Mouse (Mus musculus): ENCODE measurements at regions not wholly inside any gene's neighbourhood (a gene's known extent, or its start where the extent isn't known, plus 50 kb on each side); places are given as distances from the start of the nearest gene placed in this dataset.
"Not testable (repeated sequence)": the region's sequence is repeated elsewhere in the genome, so short reads cannot be mapped to it uniquely, and the experiment has no call there.

GRCm38 (mm10) chr3:152040751-152041150 lies 125.3 kb downstream of the Gipc2 start:
- no peak for DNase-seq (ENCODE audit: low spot score in 2 of 2)

DNA sequence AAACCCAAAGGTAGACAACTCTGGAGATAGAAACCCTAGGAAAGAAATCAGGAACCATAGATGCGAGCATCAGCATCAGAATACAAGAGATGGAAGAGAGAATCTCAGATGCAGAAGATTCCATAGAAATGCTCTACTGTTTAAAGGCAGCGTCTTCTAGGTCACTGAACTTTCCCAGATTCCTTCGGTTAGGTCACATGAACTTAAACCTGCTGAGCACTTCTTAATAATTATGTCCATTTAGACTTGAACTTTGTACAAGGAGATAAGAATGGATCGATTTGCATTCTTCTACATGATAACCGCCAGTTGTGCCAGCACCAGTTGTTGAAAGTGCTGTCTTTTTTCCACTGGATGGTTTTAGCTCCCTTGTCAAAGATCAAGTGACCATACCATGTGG lies 129.2 kb downstream of the Gipc2 start:
- not testable (repeated sequence) for DNase-seq (ENCODE audit: low spot score in 2 of 2)

DNA sequence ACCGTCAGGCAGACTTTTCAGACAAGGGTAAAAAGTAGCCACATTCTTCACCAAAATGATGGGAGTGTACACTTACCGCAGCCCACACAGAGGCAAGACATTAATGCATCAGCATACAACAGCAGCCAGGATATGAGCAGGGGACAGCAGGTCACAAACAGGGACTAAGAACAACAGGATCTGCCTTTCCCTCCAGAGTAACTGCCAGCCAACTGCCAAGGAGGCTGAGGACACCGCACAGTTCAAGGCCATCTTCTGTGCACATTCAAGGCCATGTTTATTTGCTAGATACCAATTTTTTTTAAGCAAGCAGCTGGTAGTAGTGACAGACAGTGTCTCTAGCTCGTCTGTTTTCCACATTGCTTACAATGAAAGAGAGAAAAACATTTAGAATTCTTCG lies 130.6 kb downstream of the Gipc2 start:
- DNase-seq (ENCODE audit: low spot score in 2 of 2) = no peak

GRCm38 (mm10) chr3:152034686-152035085 lies 131.3 kb downstream of the Gipc2 start:
- no peak for DNase-seq (ENCODE audit: low spot score in 2 of 2)

GRCm38 (mm10) chr3:152034221-152034620 lies 131.8 kb downstream of the Gipc2 start:
- DNase-seq (ENCODE audit: low spot score in 2 of 2) = no peak

GRCm38 (mm10) chr3:152032663-152033318 lies 133.2 kb downstream of the Gipc2 start:
- DNase-seq (ENCODE audit: low spot score in 2 of 2) = no peak

GRCm38 (mm10) chr3:152028695-152029094 lies 137.3 kb downstream of the Gipc2 start:
- no peak for DNase-seq (ENCODE audit: low spot score in 2 of 2)

GRCm38 (mm10) chr3:152026034-152026433 lies 140.0 kb downstream of the Gipc2 start:
- DNase-seq (ENCODE audit: low spot score in 2 of 2) = no peak

- DNase-seq (ENCODE audit: low spot score in 2 of 2) = no peak
Observed at GRCm38 (mm10) chr3:152025122-152025521, 140.9 kb downstream of the Gipc2 start.

DNA sequence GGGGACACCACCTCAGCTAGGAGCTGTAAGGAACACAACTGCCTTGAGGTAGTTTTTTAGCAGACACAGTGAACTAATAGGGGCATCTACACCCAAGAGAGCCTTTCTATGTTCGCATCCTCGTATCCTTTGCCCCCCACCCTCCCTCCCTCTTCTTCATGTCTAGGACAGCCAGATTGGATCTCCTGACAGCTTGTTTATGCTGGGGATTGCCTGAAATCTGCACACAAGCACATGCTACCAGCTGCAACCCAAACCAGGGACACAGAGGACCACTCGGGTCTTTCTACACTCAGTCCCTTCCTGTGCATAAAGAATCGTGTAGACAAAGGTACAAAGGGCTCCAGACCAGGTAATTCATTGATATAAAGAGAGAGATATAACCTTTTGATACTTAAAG lies 159.3 kb downstream of the Gipc2 start:
- DNase-seq (ENCODE audit: low spot score in 2 of 2) = no peak

DNA sequence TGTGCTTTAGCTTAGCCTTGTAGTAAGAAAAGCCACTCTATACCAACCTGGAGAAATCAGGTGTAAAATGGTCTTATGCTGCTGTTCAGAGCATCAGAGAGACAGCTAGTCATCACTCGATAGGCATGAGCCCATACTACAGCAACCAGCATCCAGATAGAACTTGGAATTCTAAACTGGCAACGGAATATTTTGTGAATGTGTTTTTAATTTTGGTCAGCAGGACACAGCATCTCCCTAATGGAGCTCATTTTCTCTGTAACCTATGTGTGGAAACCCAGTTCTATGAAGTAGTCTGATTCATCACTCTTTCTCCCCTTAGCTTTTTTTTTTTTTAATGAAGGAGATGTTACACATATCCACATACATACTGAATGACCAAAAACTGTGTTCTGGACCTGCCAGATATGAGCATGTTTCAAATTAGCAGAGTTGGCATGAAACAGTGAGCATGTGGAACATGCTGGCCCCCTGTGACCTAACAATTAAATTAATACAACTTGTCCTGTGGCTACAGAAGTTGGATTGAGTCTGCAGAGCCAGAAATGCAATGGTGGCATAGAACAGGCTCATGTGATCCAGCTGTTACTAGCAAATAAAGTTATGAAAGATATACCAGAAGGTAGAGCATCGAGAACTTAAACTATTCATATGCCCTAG lies 160.5 kb downstream of the Gipc2 start:
- DNase-seq (ENCODE audit: low spot score in 2 of 2) = no peak

DNA sequence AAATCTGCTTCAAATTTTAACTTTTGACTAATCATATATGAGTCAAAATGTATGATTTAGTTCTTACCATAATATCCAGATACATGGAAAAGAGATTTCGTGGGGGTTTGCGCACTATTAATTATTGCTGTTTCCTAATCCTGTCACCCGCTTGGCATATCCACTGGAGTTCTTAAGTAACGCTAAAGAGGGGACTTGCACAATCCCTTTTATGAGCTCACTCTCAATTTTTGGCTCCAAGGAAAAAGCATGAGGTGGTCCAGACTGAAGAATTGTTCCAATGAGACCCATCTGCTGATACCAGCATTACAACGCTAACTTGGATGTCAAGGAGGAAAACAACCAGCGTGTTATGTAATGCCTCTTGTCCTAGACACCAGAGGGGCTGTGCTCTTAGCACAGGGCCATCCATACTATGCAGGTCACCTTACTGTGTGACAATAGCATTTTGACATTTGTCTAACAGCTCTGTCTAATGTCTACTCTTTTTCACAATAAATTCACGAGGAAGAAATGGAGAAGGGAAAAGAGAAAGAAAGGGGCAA lies 161.5 kb downstream of the Gipc2 start:
- no peak for DNase-seq (ENCODE audit: low spot score in 2 of 2)

DNA sequence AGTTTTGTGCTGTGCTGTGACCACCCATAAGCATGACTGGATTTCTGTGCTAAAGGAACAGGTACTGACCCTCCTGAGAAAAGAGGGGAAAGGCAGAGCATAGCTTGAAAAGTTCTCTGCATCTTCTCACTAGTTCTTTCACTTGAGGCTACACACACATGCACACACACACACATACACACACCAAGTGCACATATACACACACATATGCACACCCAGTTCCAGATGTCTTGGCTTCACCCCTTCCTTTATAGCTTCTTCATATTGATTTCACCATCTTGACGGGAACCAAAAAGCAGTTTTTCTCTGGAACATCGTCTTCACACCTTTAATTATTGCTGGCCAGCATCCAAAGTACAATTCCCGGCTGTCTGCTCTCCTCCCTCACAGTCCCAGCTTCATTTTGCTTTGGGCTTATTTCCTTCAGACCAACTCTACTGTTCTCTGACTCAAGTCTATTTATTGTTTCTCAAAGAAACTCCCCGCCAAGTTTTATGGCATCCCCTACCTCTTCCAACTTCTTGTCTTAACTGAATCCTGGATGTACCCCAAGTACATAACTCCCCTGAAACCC lies 160.2 kb upstream of the Ptgfr start:
- DNase-seq (ENCODE audit: low spot score in 2 of 2) = peak in 1 of 2 experiments; percentile 6

- DNase-seq (ENCODE audit: low spot score in 2 of 2) = no peak
Observed at GRCm38 (mm10) chr3:151997111-151997510, 159.7 kb upstream of the Ptgfr start.

DNA sequence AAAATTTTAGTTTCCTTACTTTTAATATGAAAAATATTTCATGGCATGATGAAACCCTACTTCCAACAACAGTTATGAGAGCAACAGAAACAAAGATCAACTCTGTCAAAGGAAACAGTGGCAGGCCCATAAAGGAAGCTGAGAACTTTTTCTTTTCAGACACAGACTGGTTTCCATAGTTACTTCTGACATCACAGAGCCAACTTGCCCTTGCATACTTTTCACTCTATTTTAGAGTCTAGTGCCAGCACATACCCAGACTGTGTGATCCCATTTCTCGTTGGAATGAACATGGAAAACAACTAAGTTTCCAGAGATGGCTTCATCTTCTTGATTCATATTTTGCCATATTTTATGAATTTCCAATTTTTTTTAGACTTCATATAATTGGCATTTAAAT lies 150.8 kb upstream of the Ptgfr start:
- no peak for DNase-seq (ENCODE audit: low spot score in 2 of 2)

DNA sequence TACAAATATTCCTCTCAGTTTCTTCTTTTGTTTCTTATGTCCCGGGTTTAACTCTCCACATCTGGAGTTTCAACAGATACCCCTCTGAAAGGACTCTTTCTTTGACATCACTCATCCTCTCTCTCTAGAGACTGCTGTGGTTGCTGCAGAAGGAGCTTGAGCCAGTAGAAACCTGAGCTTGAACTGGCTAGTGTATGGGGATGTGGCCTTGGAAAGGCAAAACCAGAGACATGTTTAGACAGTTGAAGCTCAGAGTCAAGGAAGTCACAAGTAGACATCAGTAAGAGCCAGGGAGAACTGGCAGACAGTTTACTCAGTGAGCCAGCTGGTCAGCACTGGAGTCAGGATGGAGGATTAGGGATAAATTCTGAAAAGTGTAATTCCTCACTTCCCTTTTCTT lies 140.7 kb upstream of the Ptgfr start:
- no peak for DNase-seq (ENCODE audit: low spot score in 2 of 2)

- DNase-seq (ENCODE audit: low spot score in 2 of 2) = no peak
Observed at GRCm38 (mm10) chr3:151977651-151978050, 140.2 kb upstream of the Ptgfr start.

DNA sequence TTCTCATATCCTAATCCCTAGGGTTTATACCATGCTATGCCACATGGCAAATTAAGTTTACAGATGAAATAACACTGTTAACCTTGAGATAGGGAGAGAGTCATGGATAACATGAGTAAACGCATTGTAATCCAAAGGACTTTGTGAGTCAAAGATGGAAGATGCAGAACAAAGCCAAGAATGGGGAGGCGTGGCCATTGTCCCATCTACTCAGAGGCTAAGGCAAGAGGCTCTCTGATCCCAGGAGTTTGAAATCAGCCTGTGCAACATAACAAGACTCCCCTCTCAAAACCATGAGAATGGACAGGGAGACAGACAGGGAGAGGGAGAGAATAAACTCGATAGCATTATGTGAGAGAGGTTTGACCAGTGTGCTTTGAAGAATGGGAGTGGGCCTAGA lies 112.4 kb upstream of the Ptgfr start:
- no peak for DNase-seq (ENCODE audit: low spot score in 2 of 2)

GRCm38 (mm10) chr3:151948015-151948645 lies 110.7 kb upstream of the Ptgfr start:
- no peak for DNase-seq (ENCODE audit: low spot score in 2 of 2)

DNA sequence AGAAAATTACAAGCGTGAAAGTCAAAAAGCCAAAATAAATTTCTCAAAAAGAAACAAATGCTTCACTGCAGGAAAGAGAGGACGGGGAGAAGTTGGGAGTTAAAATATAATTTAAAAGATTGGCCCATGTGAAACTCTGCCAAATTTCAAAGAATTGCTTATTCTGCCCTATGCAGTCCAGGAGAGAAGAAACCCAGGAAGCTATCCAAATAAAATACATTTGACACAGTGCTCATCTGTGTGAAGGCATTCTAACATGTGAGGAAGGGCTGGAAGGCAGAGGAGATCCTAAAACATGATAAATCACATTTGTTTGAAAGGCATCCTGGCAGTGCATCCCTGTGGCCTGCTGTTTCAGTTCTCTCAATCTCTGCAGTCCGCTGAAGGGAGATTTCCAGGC lies 108.5 kb upstream of the Ptgfr start:
- no peak for DNase-seq (ENCODE audit: low spot score in 2 of 2)

DNA sequence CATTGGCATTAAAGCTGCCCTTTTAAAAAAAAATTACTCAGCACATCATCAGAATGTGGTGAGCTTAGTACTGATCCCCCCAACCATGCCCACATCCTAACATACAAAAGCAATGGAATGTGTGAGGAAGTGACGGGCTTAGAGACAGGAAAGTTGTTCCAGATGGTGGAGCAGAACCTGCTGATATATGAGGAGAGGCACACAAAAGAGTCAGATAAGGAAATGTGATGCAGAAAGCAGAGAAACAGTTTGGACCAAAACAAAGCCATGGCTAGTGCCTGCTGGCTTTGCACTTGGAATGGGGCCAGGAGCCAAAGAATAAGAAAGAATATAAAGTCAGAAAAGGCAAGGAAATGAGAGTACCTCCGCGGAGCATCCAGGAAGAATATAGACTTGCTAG lies 106.1 kb upstream of the Ptgfr start:
- no peak for DNase-seq (ENCODE audit: low spot score in 2 of 2)

DNA sequence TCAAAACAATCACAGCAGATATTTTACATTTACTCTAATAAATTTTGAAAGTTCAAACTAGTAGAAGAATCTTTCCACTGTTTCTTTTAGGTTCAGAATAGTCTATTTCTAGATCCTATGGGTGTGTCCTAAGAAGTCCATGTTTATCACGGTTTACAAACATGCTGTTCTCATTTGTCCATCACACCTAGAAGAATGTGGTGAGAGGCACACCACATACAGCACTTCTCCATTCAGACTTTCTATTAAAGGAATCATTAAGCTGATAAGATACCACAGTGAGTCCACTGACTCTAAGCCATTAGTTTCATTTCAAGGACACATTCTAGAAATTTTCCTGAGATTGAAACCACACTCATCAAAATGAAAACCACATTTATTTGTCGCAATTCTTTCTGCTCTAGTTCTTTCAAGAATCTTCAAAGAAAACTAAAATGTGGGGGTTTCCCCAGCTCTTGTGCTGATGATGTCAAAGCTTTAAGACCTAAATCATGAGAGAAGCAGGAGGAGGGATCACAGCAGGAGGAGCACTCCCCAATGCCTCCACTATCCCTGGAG lies 101.1 kb upstream of the Ptgfr start:
- no peak for DNase-seq (ENCODE audit: low spot score in 2 of 2)

Measured in frontal cortex, postnatal 25 days (tissue).